Mouse (Mus musculus) CH12.LX (cell line): Measurements from ENCODE around the gene Jag2. TPM values are rescaled to one million over a fixed set of nuclear protein-coding genes. Genes with fewer than 3 reads are reported as not detected.
A peak's percentile ranks its signal among the peaks of the same experiment; 100 is the strongest.

Experiments
- DNase-seq: peaks from one replicate; pipeline ENCODE4 v3.0.0-alpha.2; 2013; ENCODE audit errors: extremely low read depth
- H3K27ac ChIP-seq: 2 replicates; pipeline ENCODE4 v1.5.1; 2012; ENCODE audit warnings: low read depth, mild to moderate bottlenecking, control low read depth, moderate library complexity; ENCODE audit not compliant: insufficient read depth
- H3K27me3 ChIP-seq: replicated peaks from 2 replicates; pipeline ENCODE3; 2012; ENCODE audit warnings: inconsistent platforms
- H3K36me3 ChIP-seq, 2 experiments: replicated peaks in 1 of 2; 2 replicates each; pipeline versions ENCODE3 to v1.6.1; 2012; ENCODE audit warnings: inconsistent platforms in 1 of 2, low read length in 1 of 2, mild to moderate bottlenecking in 1 of 2, mixed read lengths in 1 of 2, moderate library complexity in 1 of 2; ENCODE audit not compliant: control insufficient read depth in 1 of 2, insufficient read depth in 1 of 2
- H3K4me1 ChIP-seq, 2 experiments: 2 replicates each; pipeline ENCODE4 v1.6.1; 2012; ENCODE audit warnings: inconsistent platforms in 1 of 2, moderate library complexity in 1 of 2; ENCODE audit not compliant: insufficient read depth in 2 of 2, control insufficient read depth in 1 of 2
- H3K4me2 ChIP-seq: 2 replicates; pipeline ENCODE4 v1.6.1; 2012; ENCODE audit warnings: low read depth, mild to moderate bottlenecking, control low read depth; ENCODE audit not compliant: poor library complexity, insufficient read depth, severe bottlenecking
- H3K4me3 ChIP-seq, 3 experiments: fragments of 150-350 bp in 1 of 3; sonication (generic) in 1 of 3; replicated peaks in 1 of 3; 2 replicates each; pipeline versions ENCODE3 to v1.5.1; 2011 to 2012; ENCODE audit warnings: low read depth in 2 of 3, low read length in 2 of 3, mild to moderate bottlenecking in 2 of 3, moderate library complexity in 2 of 3, control low read depth in 1 of 3, improper control_type of control experiment in 1 of 3, inconsistent platforms in 1 of 3, mixed read lengths in 1 of 3; ENCODE audit not compliant: poor library complexity in 1 of 3
- H3K79me2 ChIP-seq: replicated peaks from 2 replicates; pipeline ENCODE4 v1.6.1; 2012; ENCODE audit warnings: mild to moderate bottlenecking, moderate library complexity; ENCODE audit not compliant: control insufficient read depth, poor library complexity, insufficient read depth, severe bottlenecking; ENCODE audit errors: extremely low read depth
- H3K9ac ChIP-seq: 2 replicates; pipeline ENCODE4 v1.6.1; 2012; ENCODE audit warnings: low read depth, mild to moderate bottlenecking, control low read depth, moderate library complexity; ENCODE audit not compliant: insufficient read depth
- H3K9me3 ChIP-seq: replicated peaks from 2 replicates; pipeline ENCODE3; 2012; ENCODE audit warnings: low read length, inconsistent platforms, mixed read lengths
- BHLHE40 ChIP-seq: IDR thresholded peaks from 2 replicates; pipeline ENCODE4 v1.6.1; 2011; ENCODE audit warnings: mild to moderate bottlenecking, low read depth, low read length, improper control_type of control experiment
- CHD1 ChIP-seq: IDR thresholded peaks from 2 replicates; pipeline ENCODE4 v1.6.1; 2012; ENCODE audit warnings: low read depth, low read length, improper control_type of control experiment, inconsistent platforms
- CHD2 ChIP-seq: IDR thresholded peaks from 2 replicates; pipeline ENCODE4 v1.6.1; 2011; ENCODE audit warnings: low read length, improper control_type of control experiment
- CTCF ChIP-seq, 2 experiments: IDR thresholded peaks in 1 of 2; conservative IDR thresholded peaks in 1 of 2; 2 replicates each; pipeline ENCODE4 v1.5.1; 2011 to 2012; ENCODE audit warnings: low read depth in 2 of 2, low read length in 2 of 2, improper control_type of control experiment in 1 of 2, inconsistent platforms in 1 of 2, mild to moderate bottlenecking in 1 of 2, moderate library complexity in 1 of 2
- E2F4 ChIP-seq: IDR thresholded peaks from 2 replicates; pipeline ENCODE4 v1.6.1; 2011; ENCODE audit warnings: low read depth, low read length, improper control_type of control experiment; ENCODE audit not compliant: insufficient replicate concordance
- ELF1 ChIP-seq: IDR thresholded peaks from 2 replicates; pipeline ENCODE4 v1.6.1; 2014; ENCODE audit warnings: low read depth, mild to moderate bottlenecking, inconsistent platforms, low read length, improper control_type of control experiment
- EP300 ChIP-seq: IDR thresholded peaks from 2 replicates; pipeline ENCODE4 v1.6.1; 2011; ENCODE audit warnings: low read length, improper control_type of control experiment
- ETS1 ChIP-seq: conservative IDR thresholded peaks from 2 replicates; pipeline ENCODE4 v1.6.1; 2012; ENCODE audit warnings: low read depth, mild to moderate bottlenecking, inconsistent platforms, low read length, improper control_type of control experiment, moderate library complexity
- GABPA ChIP-seq: IDR thresholded peaks from 2 replicates; pipeline ENCODE4 v1.6.1; 2012; ENCODE audit warnings: low read depth, low read length, improper control_type of control experiment, inconsistent platforms; ENCODE audit not compliant: insufficient replicate concordance
- HCFC1 ChIP-seq: IDR thresholded peaks from 2 replicates; pipeline ENCODE4 v1.6.1; 2012; ENCODE audit warnings: low read depth, mild to moderate bottlenecking, inconsistent platforms, low read length, improper control_type of control experiment
- IRF4 ChIP-seq: IDR thresholded peaks from 2 replicates; pipeline ENCODE4 v1.6.1; 2014; ENCODE audit warnings: low read depth, mild to moderate bottlenecking, inconsistent platforms, low read length, improper control_type of control experiment
- JUN ChIP-seq: IDR thresholded peaks from 2 replicates; pipeline ENCODE4 v1.6.1; 2011; ENCODE audit warnings: low read depth, mild to moderate bottlenecking, low read length, improper control_type of control experiment, moderate library complexity; ENCODE audit not compliant: insufficient read depth
- JUND ChIP-seq: conservative IDR thresholded peaks from 2 replicates; pipeline ENCODE4 v1.6.1; 2011; ENCODE audit warnings: low read depth, low read length, improper control_type of control experiment
- KAT2A ChIP-seq: IDR thresholded peaks from 2 replicates; pipeline ENCODE4 v1.6.1; 2012; ENCODE audit warnings: low read length, improper control_type of control experiment, inconsistent platforms; ENCODE audit not compliant: insufficient replicate concordance
- MAFK ChIP-seq: IDR thresholded peaks from 2 replicates; pipeline ENCODE4 v1.6.1; 2011; ENCODE audit warnings: low read length, improper control_type of control experiment; ENCODE audit not compliant: insufficient replicate concordance
- MAX ChIP-seq: IDR thresholded peaks from 2 replicates; pipeline ENCODE4 v1.6.1; 2011; ENCODE audit warnings: low read length, improper control_type of control experiment
- MAZ ChIP-seq: IDR thresholded peaks from 2 replicates; pipeline ENCODE4 v1.6.1; 2012; ENCODE audit warnings: low read depth, mild to moderate bottlenecking, inconsistent platforms, low read length, improper control_type of control experiment, moderate library complexity
- MEF2A ChIP-seq: IDR thresholded peaks from 2 replicates; pipeline ENCODE4 v1.6.1; 2014; ENCODE audit warnings: low read depth, mild to moderate bottlenecking, inconsistent platforms, low read length, improper control_type of control experiment, borderline replicate concordance
- MXI1 ChIP-seq: IDR thresholded peaks from 2 replicates; pipeline ENCODE4 v1.6.1; 2011; ENCODE audit warnings: mild to moderate bottlenecking, low read depth, low read length, improper control_type of control experiment
- MYC ChIP-seq: IDR thresholded peaks from 2 replicates; pipeline ENCODE4 v1.6.1; 2011; ENCODE audit warnings: low read depth, mild to moderate bottlenecking, improper control_type of control experiment, low read length
- NELFE ChIP-seq: IDR thresholded peaks from 2 replicates; pipeline ENCODE4 v1.6.1; 2011; ENCODE audit warnings: low read depth, low read length, improper control_type of control experiment
- NRF1 ChIP-seq: IDR thresholded peaks from 2 replicates; pipeline ENCODE4 v1.6.1; 2014; ENCODE audit warnings: low read depth, mild to moderate bottlenecking, inconsistent platforms, low read length, improper control_type of control experiment, moderate library complexity
- PAX5 ChIP-seq: IDR thresholded peaks from 2 replicates; pipeline ENCODE4 v1.6.1; 2012; ENCODE audit warnings: low read length, inconsistent platforms, mixed read lengths
- POLR2A ChIP-seq: IDR thresholded peaks from 2 replicates; pipeline ENCODE4 v1.6.1; 2011; ENCODE audit warnings: low read depth, mild to moderate bottlenecking, improper control_type of control experiment, low read length
- POLR2AphosphoS2 ChIP-seq: IDR thresholded peaks from 2 replicates; pipeline ENCODE4 v1.6.1; 2011; ENCODE audit warnings: low read depth, low read length, improper control_type of control experiment
- RAD21 ChIP-seq: IDR thresholded peaks from 2 replicates; pipeline ENCODE4 v1.6.1; 2011; ENCODE audit warnings: low read depth, mild to moderate bottlenecking, low read length, improper control_type of control experiment, moderate library complexity
- RCOR1 ChIP-seq: conservative IDR thresholded peaks from 2 replicates; pipeline ENCODE4 v1.6.1; 2012; ENCODE audit warnings: low read depth, mild to moderate bottlenecking, inconsistent platforms, low read length, improper control_type of control experiment
- SIN3A ChIP-seq: IDR thresholded peaks from 2 replicates; pipeline ENCODE4 v1.6.1; 2012; ENCODE audit warnings: low read length, improper control_type of control experiment, inconsistent platforms
- SMC3 ChIP-seq: IDR thresholded peaks from 2 replicates; pipeline ENCODE4 v1.6.1; 2011; ENCODE audit warnings: low read depth, low read length, improper control_type of control experiment
- TBP ChIP-seq: conservative IDR thresholded peaks from 2 replicates; pipeline ENCODE4 v1.6.1; 2011; ENCODE audit warnings: low read depth, low read length, improper control_type of control experiment
- TCF12 ChIP-seq: IDR thresholded peaks from 2 replicates; pipeline ENCODE4 v1.6.1; 2014; ENCODE audit warnings: low read depth, mild to moderate bottlenecking, inconsistent platforms, low read length, improper control_type of control experiment
- UBTF ChIP-seq: IDR thresholded peaks from 2 replicates; pipeline ENCODE4 v1.6.1; 2012; ENCODE audit warnings: low read depth, mild to moderate bottlenecking, inconsistent platforms, low read length, improper control_type of control experiment, moderate library complexity
- USF1 ChIP-seq: IDR thresholded peaks from 2 replicates; pipeline ENCODE4 v1.6.1; 2014; ENCODE audit warnings: low read depth, mild to moderate bottlenecking, inconsistent platforms, low read length, improper control_type of control experiment
- USF2 ChIP-seq: conservative IDR thresholded peaks from 2 replicates; pipeline ENCODE4 v1.6.1; 2011; ENCODE audit warnings: low read depth, low read length, improper control_type of control experiment
- ZC3H11A ChIP-seq: IDR thresholded peaks from 2 replicates; pipeline ENCODE4 v1.6.1; 2012; ENCODE audit warnings: low read depth, mild to moderate bottlenecking, inconsistent platforms, low read length, improper control_type of control experiment
- ZKSCAN1 ChIP-seq: IDR thresholded peaks from 2 replicates; pipeline ENCODE4 v1.6.1; 2012; ENCODE audit warnings: low read depth, inconsistent platforms, low read length, improper control_type of control experiment, borderline replicate concordance
- ZMIZ1 ChIP-seq: IDR thresholded peaks from 2 replicates; pipeline ENCODE4 v1.6.1; 2012; ENCODE audit warnings: low read depth, mild to moderate bottlenecking, inconsistent platforms, low read length, improper control_type of control experiment
- ZNF384 ChIP-seq: IDR thresholded peaks from 2 replicates; pipeline ENCODE4 v1.6.1; 2012; ENCODE audit warnings: low read depth, low read length, improper control_type of control experiment, inconsistent platforms
- dilution Hi-C: fragments of 300-500 bp; cut with MboI; formaldehyde crosslinking; loops from 2 replicates; pipeline ENCODE4 v1.14.3; 2020; ENCODE audit warnings: low sequenced_read_pairs; ENCODE audit not compliant: extremely low pct_unique_long_range_greater_than_20kb, extremely low pct_ligation_motif_present
- in situ Hi-C: fragments of 300-500 bp; cut with MboI; formaldehyde crosslinking; loops from 3 replicates; pipeline ENCODE4 v1.14.3; 2019; ENCODE audit warnings: low sequenced_read_pairs, low pct_ligation_motif_present, low pct_unique_long_range_greater_than_20kb, mixed read lengths
- polyA plus RNA-seq: library from polyadenylated mRNA; unstranded; fragments of >175 nt; gene quantifications from 2 replicates; pipeline ENCODE4 v1.2.1, GENCODE M21; 2012; ENCODE audit warnings: low read depth; ENCODE audit not compliant: insufficient read length
- total RNA-seq, 2 experiments: library from RNA; depleted of rRNA; stranded (reverse); fragments of 300-350 nt in 1 of 2; fragments of >200 nt in 1 of 2; gene quantifications; 2 replicates each; pipeline ENCODE4 v1.2.3; 2012 to 2014

Gene Jag2
- total and polyA plus RNA-seq, 3 experiments = 0.34 to 7.6 (median 0.59) TPM

- Histone ChIP-seq H3K27ac (peak overlapping the region; percentile 80), H3K4me1 (peaks cover 32 to 59% of the 10 kb centered on the region in 2 experiments), H3K4me2 (peak overlapping the region; percentile 47), H3K9me3 (no peaks in the 10 kb centered on the region), H3K79me2 (no peaks in the 10 kb centered on the region), H3K4me3 (peak overlapping the region in 2 of 3 experiments; percentile 23 to 63), H3K36me3 (peaks cover 0 to 5% of the 10 kb centered on the region in 2 experiments), H3K27me3 (no peaks in the 10 kb centered on the region), H3K9ac (peak overlapping the region; percentile 68)
- dilution Hi-C loops (no loop called here), in situ Hi-C loops (loop anchor here (5.0 kb wide), 1 partner anchor 68 kb away; the partner anchor contains the start of gene Nudt14)
- TF ChIP-seq PAX5 = no peak
- no peak for TF ChIP-seq KAT2A
- TF ChIP-seq SMC3 = no peak
- TF ChIP-seq BHLHE40 = 0 out of 2 replicates have a peak, but pooled peaks have one; percentile 24
- TF ChIP-seq USF1 = no peak
- 0 out of 2 replicates have a peak, but pooled peaks have one; percentile 63 for TF ChIP-seq CHD1
- TF ChIP-seq MAFK = no peak
- TF ChIP-seq TBP = no peak
- TF ChIP-seq POLR2AphosphoS2 = no peak
- 0 out of 2 replicates have a peak, but pooled peaks have one; percentile 17 for TF ChIP-seq EP300
- no peak for TF ChIP-seq IRF4
- TF ChIP-seq TCF12 = 0 out of 2 replicates have a peak, but pooled peaks have one; percentile 46
- no peak for TF ChIP-seq MAX
- TF ChIP-seq MXI1 = no peak
- no peak for TF ChIP-seq MEF2A
- no peak for TF ChIP-seq SIN3A
- TF ChIP-seq CHD2 = no peak
- peak; percentile 44; the same call in 1 of the 2 replicates for TF ChIP-seq MAZ
- no peak for TF ChIP-seq CTCF (conservative IDR thresholded peaks at IDR 0.05 in 1 of 2, IDR thresholded peaks at IDR 0.05 in 1 of 2; ENCODE audit: low read depth in 2 of 2, low read length in 2 of 2)
- no peak for TF ChIP-seq NELFE
- TF ChIP-seq ZMIZ1 = 0 out of 2 replicates have a peak, but pooled peaks have one; percentile 35
- TF ChIP-seq POLR2A = 0 out of 2 replicates have a peak, but pooled peaks have one; percentile 33
- TF ChIP-seq ZNF384 = no peak
- no peak for TF ChIP-seq UBTF
- peak; percentile 88 for TF ChIP-seq NRF1
- TF ChIP-seq HCFC1 = no peak
- TF ChIP-seq E2F4 = no peak
- TF ChIP-seq ZC3H11A = no peak
- no peak for TF ChIP-seq RCOR1
- TF ChIP-seq ZKSCAN1 = no peak
- no peak for TF ChIP-seq RAD21
- TF ChIP-seq MYC = no peak
- no peak for TF ChIP-seq JUND
- no peak for TF ChIP-seq JUN
- TF ChIP-seq GABPA = no peak
- TF ChIP-seq USF2 = no peak
- no peak for TF ChIP-seq ETS1
- TF ChIP-seq ELF1 = no peak
- no peak for DNase-seq
Measured at GRCm38 (mm10) chr12:112874199-112874598, 55.4 kb downstream of the Jag2 start.
